Mouse (Mus musculus): ENCODE data around the gene Olfr873.
"Not testable (repeated sequence)": the region's sequence is repeated elsewhere in the genome, so short reads cannot be mapped to it uniquely, and the experiment has no call there.

- not testable (repeated sequence) for TF ChIP-seq CTCF (conservative IDR thresholded peaks at IDR 0.05 in 1 of 2, IDR thresholded peaks at IDR 0.05 in 1 of 2; ENCODE audit: low read depth in 2 of 2, low read length in 2 of 2); EP300 (IDR thresholded peaks at IDR 0.05; ENCODE audit: low read length); USF1 (IDR thresholded peaks at IDR 0.05; ENCODE audit: low read depth, low read length); IRF4 (IDR thresholded peaks at IDR 0.05; ENCODE audit: low read depth, low read length)
Measured at GRCm38 (mm10) chr9:20295562-20295961, 2.8 kb upstream of the Olfr873 start.

All from CH12.LX (cell line).